19 mouse cellular contexts compared by ENCODE assay signal in the genomic region with DNA sequence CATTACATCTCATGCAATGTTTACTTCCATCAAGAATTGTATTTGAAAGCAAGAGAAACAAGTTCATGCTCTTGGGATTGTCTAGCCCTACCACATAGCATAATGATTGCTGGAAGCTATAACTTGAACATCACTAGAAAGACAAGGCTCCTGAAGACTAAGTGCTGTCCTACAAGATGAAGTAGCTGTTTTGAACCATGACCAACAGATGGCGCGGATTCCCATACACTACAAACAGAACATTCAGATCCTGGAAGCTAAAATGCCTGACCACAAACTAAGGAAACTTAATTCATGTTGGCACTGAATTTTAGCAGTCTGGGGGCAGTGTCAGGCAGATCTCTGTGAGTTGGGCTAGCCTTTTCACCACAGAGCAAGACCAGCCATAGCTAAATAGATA. TPM values are rescaled to one million over a fixed set of nuclear protein-coding genes. Genes with fewer than 3 reads are reported as not detected.
DNase-seq lines count a peak whose midpoint lies in the region; TF ChIP-seq lines count a peak whose summit lies in the region.
"Had no signal": no experiment of that assay in that cellular context is flagged by ENCODE, and none has a peak within 500 bp of the region (broad histone marks: within the 10 kb centered on the region; RNA-seq: fewer than 3 reads in every experiment).

No protein-coding gene starts in this region.

- H3K9me3 ChIP-seq in ES-E14 (ENCODE audit: control insufficient read depth, insufficient read depth, low read depth, low read length): no peaks in the 10 kb centered on the region
- H3K9me3 ChIP-seq: embryonic facial prominence, embryonic 12.5 days; forebrain, embryonic 15.5 days; limb, embryonic 12.5 days; midbrain, embryonic 15.5 days; neural tube, embryonic 13.5 days had no signal

- in situ Hi-C loops in ES-E14 (cut with MboI; ENCODE audit: low sequenced_read_pairs in 2 of 2, unreplicated experiment in 2 of 2): no loop called here

- 48% methylated on average over 2 of the region's 2 CpGs for WGBS in lung, adult 2 months

- intact Hi-C loops in heart, postnatal 10 days (cut with DNase I): loop anchor here (2.0 kb wide), 1 partner anchor 94 kb away; no protein-coding TSS in a partner anchor

- no peak overlapping the region for H3K4me3 ChIP-seq in lung, adult 2 months (replicated peaks; ENCODE audit: extremely low read depth, low read depth, low read length)
- H3K4me3 ChIP-seq in ES-E14 (ENCODE audit: insufficient read depth in 1 of 2, low read depth in 1 of 2, low read length in 2 of 2, poor library complexity in 1 of 2, severe bottlenecking in 1 of 2): no peak overlapping the region
- H3K4me3 ChIP-seq: embryonic facial prominence, embryonic 12.5 days; forebrain, embryonic 15.5 days; limb, embryonic 12.5 days; midbrain, embryonic 15.5 days; neural tube, embryonic 13.5 days had no signal

- peak; percentile 7 to 15 for DNase-seq in heart, postnatal 10 days
- DNase-seq in heart, adult 9 months (ENCODE audit: low spot score in 2 of 2): no peak
- peak; percentile 5 for DNase-seq in lung, postnatal 10 days
- DNase-seq in lung, adult 2 months: no peak
- DNase-seq in ES-E14 (ENCODE audit: low read depth, low spot score): no peak
- DNase-seq in brain, embryonic 14.5 days (ENCODE audit: low read depth): peak; percentile 18
- no peak for DNase-seq in c-Kit-positive CD71-positive TER-119-positive erythroid progenitor cells, embryonic 14.5 days (ENCODE audit: low spot score)
- no peak for DNase-seq in kidney, postnatal 10 days
- DNase-seq: adrenal gland, postnatal 25 days; cerebellum, adult 2 months; gastrocnemius, postnatal 36 days had no signal

- H3K4me1 ChIP-seq in lung, adult 2 months (ENCODE audit: control insufficient read depth, insufficient read depth, low read length): no peaks in the 10 kb centered on the region
- no peaks in the 10 kb centered on the region; a peak in 1 of 4 replicates for H3K4me1 ChIP-seq in ES-E14 (ENCODE audit: control insufficient read depth in 2 of 2, insufficient read depth in 2 of 2, low read length in 2 of 2, poor library complexity in 1 of 2)
- H3K4me1 ChIP-seq: embryonic facial prominence, embryonic 12.5 days; forebrain, embryonic 15.5 days; limb, embryonic 12.5 days; midbrain, embryonic 15.5 days; neural tube, embryonic 13.5 days had no signal

- H3K9ac ChIP-seq in ES-E14 (ENCODE audit: insufficient read depth, low read depth, low read length, poor library complexity, severe bottlenecking): no peak overlapping the region
- H3K9ac ChIP-seq: embryonic facial prominence, embryonic 12.5 days; forebrain, embryonic 15.5 days; limb, embryonic 12.5 days; midbrain, embryonic 15.5 days; neural tube, embryonic 13.5 days had no signal

- no peak overlapping the region for H3K27ac ChIP-seq in ES-E14 (ENCODE audit: insufficient read depth, low read depth, low read length, poor library complexity, severe bottlenecking)
- H3K27ac ChIP-seq: embryonic facial prominence, embryonic 12.5 days; forebrain, embryonic 15.5 days; limb, embryonic 12.5 days; midbrain, embryonic 15.5 days; neural tube, embryonic 13.5 days had no signal

- no peaks in the 10 kb centered on the region for H3K36me3 ChIP-seq in ES-E14 (ENCODE audit: control insufficient read depth, insufficient read depth, low read length, poor library complexity, severe bottlenecking)
- H3K36me3 ChIP-seq: embryonic facial prominence, embryonic 12.5 days; forebrain, embryonic 15.5 days; limb, embryonic 12.5 days; midbrain, embryonic 15.5 days; neural tube, embryonic 13.5 days had no signal

- no peak for TF ChIP-seq POLR2A in lung, adult 2 months (IDR thresholded peaks at IDR 0.05; ENCODE audit: borderline replicate concordance, extremely low read depth, low read depth, low read length)
- no peak for TF ChIP-seq POLR2A in brain, embryonic 14.5 days (IDR thresholded peaks at IDR 0.05; ENCODE audit: borderline replicate concordance, extremely low read depth, insufficient read depth, insufficient read length, poor library complexity, severe bottlenecking)

- TF ChIP-seq CTCF in lung, adult 2 months (IDR thresholded peaks at IDR 0.05; ENCODE audit: insufficient read depth, low read length): no peak
- no peak for TF ChIP-seq CTCF in brain, embryonic 14.5 days (IDR thresholded peaks at IDR 0.05; ENCODE audit: borderline replicate concordance, extremely low read depth, insufficient read depth, insufficient read length)

TF ChIP-seq in ES-E14, 5 proteins besides CTCF, POLR2A, EP300 and RAD21:
- TF ChIP-seq ZC3H11A (IDR thresholded peaks at IDR 0.05; ENCODE audit: borderline replicate concordance, low read depth, low read length) (peak; percentile 15; the same call in 1 of the 2 replicates), HCFC1 (IDR thresholded peaks at IDR 0.05; ENCODE audit: borderline replicate concordance, insufficient read depth, low read length) (no peak)

RNA-seq across cellular contexts. Expression of a gene that starts 14.4 kb away (rescaled TPM):
- total RNA-seq in heart, postnatal 10 days (2021): not detected
- polyA plus RNA-seq in lung, adult 2 months (2012; rRNA removed): not detected in 2 replicates
- not detected in 2 replicates for total RNA-seq in ES-E14 (2012; rRNA removed)
- polyA plus RNA-seq in brain, embryonic 14.5 days (2012; rRNA removed): not detected in 2 replicates
- total RNA-seq: adrenal gland, postnatal 25 days; gastrocnemius, postnatal 36 days; layer of hippocampus, postnatal 25 days had no signal
- polyA plus RNA-seq: cerebellum, adult 2 months; embryonic facial prominence, embryonic 12.5 days; forebrain, embryonic 15.5 days; heart, embryonic 16.5 days; limb, embryonic 12.5 days; lung, embryonic 16.5 days; midbrain, embryonic 15.5 days; neural tube, embryonic 13.5 days had no signal

RNA-seq across cellular contexts. Expression of a gene that starts 16.9 kb away (rescaled TPM):
- 10 to 100 TPM; 33.4 to 37.1 TPM for total RNA-seq in heart, postnatal 10 days (2021)
- polyA plus RNA-seq in lung, adult 2 months (2012; rRNA removed): 62.3 and 84.1 TPM in 2 replicates
- total RNA-seq in ES-E14 (2012; rRNA removed): 57.4 and 77.1 TPM in 2 replicates
- polyA plus RNA-seq in brain, embryonic 14.5 days (2012; rRNA removed): 154 and 160 TPM in 2 replicates

Comparison
In these comparisons a context has a peak if more than half of its experiments do, and no peak if none do; other contexts are left out.
1. DNase-seq: peak in heart, postnatal 10 days (2 of 2), lung, postnatal 10 days (single experiment) and brain, embryonic 14.5 days (single experiment); none in heart, adult 9 months (0 of 2), lung, adult 2 months (single experiment), ES-E14 (single experiment), c-Kit-positive CD71-positive TER-119-positive erythroid progenitor cells, embryonic 14.5 days (single experiment) and kidney, postnatal 10 days (single experiment).